Mouse (Mus musculus) heart, postnatal 14 days (tissue): ENCODE data around the gene Ltbp1. TPM values are rescaled to one million over a fixed set of nuclear protein-coding genes. Genes with fewer than 3 reads are reported as not detected.

Source experiments
- DNase-seq, 2 experiments: peaks; one replicate each; pipeline ENCODE4 v3.0.0; 2021 to 2022
- intact Hi-C: fragments of 180-260 bp; cut with DNase I; formaldehyde crosslinking; loops from one replicate; pipeline ENCODE4 v1.15.1; 2025
- total RNA-seq, 2 experiments: library from RNA; stranded (reverse); gene quantifications; 2 replicates each; pipeline ENCODE4 v1.2.3; 2021

The Ltbp1 gene
- total RNA-seq, 2 experiments from 2014 or later: 53.0 to 53.6 TPM

DNA sequence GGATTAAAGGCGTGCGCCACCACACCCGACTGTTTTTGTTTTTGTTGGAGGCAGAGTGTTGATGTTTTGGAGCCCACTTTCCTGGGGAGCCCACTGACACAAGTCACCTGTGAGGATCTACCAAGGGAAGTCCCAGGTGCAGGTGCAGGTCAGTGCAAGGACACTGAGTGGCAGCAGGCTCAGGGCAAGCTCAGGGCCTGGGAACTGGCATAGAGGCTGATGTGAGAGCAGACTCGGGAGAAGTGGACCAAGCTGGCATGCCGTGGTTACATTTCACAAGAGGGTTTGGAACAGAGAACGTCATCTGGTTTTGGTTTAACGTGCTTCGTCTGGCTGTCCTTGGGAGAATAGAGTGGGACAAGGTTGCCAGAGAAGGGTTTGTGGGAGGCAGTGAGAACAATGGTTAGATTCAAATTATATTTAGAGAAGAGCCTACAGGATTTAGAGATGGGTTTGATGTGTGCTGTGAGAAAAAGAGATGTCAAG lies 46.1 kb downstream of the Ltbp1 start:
- intact Hi-C loops: no loop called here
- DNase-seq: no peak

DNA sequence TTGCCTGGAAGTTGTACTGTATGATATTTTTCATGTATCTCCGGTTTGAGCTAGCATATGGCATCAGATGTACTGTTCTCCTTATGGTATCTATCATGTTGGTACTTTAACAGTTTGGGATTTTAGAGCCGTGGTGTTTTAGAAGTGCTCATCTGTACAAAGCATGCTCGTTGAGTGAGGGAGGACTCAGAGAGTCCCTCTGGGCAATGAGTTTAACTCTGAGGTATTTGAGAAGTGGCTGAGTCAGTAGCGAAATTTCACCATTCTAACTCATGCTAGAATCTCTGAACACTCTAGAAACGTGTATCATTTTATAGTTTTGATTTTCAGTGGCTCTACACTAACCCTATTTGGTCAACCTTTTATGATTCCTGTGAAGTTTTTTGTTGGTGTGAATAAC lies 49.9 kb downstream of the Ltbp1 start:
- intact Hi-C loops: no loop called here
- DNase-seq: no peak

DNA sequence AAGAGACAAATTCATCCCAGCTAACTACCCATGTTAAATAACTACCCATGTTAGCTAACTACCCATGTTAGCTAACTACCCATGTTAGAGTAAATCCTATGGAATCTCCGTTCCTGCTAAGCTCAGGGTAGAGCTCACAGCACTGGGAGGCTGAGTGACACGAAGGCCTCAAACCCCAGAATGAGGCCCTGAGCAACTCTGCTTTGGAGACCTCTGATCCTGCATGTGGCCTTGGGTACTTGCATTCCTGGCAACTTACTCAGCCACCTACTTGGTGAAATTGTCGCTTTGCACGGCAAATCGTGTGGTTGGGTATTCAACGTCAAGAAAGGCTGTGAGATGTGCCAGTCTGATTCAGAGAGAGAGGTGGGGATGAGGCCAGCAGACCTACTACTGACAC lies 50.6 kb downstream of the Ltbp1 start:
- no peak for DNase-seq

DNA sequence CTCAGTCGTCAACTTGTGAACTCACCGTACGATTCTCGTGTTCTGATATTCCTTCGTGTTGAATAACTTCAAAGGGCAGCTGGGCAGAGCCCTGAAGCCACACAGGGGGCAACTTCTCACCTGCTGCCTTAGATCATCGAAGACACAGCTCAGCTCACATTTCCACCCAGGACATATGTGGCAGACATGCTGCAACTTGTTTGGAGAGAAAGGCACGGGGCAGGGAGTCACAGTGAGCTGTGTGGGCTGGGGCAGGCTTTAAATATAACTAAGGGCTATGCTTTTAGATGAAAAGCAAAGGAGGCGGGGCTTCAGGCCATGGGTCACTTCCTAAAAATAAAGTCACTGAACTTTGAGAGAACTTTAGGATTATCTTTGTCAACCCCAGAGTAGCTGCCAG lies 51.3 kb downstream of the Ltbp1 start:
- intact Hi-C loops: no loop called here
- no peak for DNase-seq

More for the DNA sequence above, 50.6 kb downstream of the Ltbp1 start:
- intact Hi-C loops: no loop called here

DNA sequence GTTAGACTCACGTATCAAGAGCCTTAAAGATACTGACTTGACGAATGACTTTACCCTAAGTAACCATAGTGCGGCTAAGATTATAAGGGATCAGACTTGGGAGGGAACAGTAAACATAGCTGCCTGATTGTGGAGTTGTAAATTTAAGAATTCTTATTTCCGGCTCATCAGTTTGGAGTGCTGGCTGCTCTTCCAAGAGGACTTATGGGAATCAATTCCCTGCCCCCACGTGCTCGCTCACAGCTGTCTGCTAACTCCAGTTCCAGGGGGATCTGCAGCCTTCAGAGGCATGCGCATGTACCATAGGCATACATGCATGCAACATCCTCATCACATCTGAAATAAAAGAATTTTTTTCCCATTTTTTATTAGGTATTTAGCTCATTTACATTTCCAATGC lies 61.0 kb downstream of the Ltbp1 start:
- intact Hi-C loops: no loop called here
- no peak for DNase-seq

DNA sequence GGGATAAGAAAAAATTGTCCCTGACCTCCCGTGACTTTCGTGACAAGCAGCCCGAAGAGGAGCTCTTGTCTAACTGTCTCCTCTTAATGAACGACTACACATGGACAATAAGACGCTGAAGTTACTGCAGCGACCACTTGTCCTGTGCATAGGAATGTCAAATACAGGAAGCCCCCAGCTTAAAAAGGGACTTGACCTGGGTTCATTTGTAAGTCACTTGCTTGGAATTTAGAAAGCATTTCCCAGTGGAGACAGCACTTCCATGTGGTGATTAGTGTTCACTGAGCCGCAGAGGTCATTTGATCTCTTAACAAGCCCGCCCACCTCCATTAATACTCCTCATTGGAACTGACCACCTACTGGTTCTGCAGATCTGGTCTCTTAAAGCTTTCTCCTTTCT lies 61.9 kb downstream of the Ltbp1 start:
- intact Hi-C loops: no loop called here
- DNase-seq: no peak

DNA sequence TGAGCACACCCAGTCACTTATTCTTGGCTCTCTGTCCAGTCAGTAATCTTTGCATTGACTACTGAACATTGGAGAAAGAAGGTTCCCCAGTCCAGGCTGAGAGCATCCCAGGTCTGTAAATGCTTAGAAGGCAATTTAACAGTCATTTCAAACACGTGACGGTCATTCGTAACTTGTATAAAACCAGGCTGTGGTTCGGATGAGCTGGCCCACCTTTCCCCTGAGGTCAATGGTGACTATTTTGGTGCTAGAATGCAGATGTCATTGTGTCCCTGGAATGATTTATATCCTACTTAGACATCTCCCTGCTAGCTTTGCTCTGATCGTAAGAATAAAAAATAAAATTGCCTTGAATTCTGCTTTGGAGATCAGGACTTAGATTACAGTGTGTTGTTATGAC lies 63.9 kb downstream of the Ltbp1 start:
- no peak for DNase-seq
- intact Hi-C loops: no loop called here

DNA sequence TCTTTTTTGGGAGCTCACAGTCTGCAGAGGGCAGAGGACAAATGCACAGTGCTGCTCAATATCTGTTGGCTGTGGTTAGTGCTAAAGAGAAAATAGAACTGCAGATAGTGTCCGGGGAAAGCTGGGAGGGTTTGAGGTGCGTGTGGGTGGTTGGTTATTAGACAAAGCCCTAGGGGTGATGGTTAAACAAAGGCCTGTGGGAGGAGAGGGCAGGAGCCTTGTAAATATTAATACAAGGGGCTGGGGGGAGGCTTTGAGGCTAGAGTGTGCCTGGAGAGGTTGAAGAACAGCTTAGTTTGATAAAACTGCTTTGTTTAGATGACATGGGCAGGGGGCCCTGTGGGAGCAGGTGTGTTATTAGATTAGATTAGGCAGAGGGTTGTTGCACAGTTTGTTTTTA lies 65.8 kb downstream of the Ltbp1 start:
- intact Hi-C loops: no loop called here
- DNase-seq: no peak

DNA sequence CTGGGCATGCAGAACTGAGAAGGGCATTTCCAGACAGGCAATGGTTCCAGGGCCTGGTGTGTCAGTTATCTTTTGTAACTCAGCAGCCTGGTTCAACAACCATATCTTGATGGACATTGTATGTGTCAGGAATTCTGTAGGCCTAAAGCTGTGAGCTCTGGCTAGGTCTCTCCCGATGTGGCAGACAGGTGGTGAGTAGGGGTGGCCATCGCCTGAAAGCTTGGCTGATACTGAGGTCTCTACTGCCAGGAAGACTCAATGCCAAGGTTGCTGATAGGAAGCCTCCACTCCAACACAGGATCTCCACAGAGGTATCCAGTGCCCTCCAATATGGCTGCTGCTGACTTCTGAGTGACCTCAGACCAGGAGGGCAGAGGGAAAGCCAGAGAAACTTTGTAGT lies 66.4 kb downstream of the Ltbp1 start:
- peak; percentile 40 to 78 for DNase-seq
- intact Hi-C loops: no loop called here

DNA sequence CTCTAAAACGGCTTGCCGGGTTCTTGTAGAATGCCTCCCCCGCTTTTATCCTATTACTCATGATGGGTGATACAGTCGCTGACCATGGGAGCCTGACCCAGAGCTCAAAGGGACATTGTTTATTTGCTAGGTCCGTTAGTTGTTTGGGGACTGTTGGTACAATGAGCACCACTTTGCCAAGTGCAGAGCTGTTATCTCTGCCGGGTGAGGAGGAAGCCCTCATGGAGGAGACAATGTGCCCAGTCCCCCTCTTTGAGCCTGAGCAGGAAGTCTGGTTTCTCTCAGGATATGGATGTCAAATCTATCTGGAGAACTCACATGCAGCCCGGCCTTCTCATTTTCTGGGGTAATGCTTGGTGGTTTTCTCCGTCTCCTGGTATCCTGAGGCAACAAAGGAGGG lies 68.5 kb downstream of the Ltbp1 start:
- intact Hi-C loops: no loop called here
- peak in 1 of 2 experiments; percentile 36 for DNase-seq

DNA sequence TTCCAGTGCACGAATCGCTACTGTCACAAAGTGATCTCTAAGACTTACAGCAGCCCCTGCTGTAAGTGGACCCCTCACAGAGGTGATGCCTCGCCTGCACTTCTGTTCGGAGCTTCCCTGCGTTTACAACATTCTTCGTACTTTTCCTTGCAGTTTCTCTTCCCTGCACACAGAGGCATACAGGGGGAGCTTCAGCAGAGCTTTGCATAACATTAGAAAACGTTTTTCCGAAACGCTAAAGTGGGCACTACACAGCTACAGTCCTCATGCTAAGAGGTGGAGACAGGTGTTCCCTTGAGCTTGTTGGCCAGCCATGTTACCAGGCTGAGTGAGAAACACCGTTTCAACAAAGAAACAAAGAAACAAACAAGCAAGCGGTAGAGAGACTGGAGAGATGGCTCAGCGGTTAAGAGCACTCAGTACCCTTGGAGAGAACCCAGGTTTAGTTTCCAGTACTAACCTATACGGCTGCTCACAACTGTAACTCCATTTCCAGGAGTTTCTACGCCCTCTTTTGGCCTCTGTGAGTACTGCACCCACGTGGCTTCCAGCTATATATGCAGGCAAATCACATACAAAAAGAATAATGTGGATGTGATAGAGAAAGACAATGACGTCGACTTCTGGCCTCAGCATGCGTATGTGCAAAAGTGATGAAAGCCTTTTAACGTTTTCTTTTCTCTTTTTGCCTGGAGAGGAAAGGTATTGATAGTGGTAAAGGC lies 69.8 kb downstream of the Ltbp1 start:
- DNase-seq: peak in 1 of 2 experiments; percentile 59
- intact Hi-C loops: no loop called here

DNA sequence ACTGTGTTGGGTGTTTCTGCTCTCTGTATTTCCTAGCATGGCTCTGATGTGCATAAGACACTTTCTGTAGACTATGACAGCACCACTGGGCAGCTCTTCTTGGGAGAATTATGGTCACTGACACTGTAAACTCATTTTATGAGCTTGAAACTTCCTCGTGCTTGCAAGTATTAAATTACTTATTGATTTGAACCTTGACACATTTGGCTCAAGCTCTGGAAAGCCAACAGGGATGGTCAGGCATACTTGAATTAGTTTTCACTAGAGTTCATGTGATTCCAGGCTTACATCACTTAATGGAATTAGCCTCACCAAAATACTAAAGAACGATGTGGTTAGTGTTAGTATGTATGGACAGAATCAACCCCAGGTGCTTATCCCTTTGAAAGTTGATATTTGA lies 76.0 kb downstream of the Ltbp1 start:
- no peak for DNase-seq
- intact Hi-C loops: loop anchor here (10.0 kb wide), 2 partner anchors 347 to 453 kb away; no protein-coding TSS in a partner anchor

DNA sequence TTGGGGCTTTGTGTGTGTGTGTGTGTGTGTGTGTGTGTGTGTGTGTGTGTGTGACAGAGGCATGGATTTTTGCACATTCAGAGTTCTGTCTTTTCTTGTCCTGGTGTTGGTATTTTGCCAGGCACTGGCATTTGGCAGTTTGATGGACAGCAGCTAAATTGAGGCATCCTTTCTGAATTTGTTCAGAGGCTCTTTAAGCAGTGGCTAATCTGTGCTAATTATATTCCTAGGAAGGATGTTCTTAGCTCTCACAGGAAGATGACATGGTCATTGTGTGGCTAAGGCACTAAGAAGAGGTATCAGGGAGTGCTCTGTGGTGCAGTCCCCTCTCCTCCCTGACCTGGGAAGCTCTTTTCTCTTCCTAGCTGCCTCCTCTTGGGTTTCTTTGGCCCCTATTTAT lies 77.1 kb downstream of the Ltbp1 start:
- no peak for DNase-seq
- intact Hi-C loops: loop anchor here (10.0 kb wide), 2 partner anchors 348 to 452 kb away; no protein-coding TSS in a partner anchor

DNA sequence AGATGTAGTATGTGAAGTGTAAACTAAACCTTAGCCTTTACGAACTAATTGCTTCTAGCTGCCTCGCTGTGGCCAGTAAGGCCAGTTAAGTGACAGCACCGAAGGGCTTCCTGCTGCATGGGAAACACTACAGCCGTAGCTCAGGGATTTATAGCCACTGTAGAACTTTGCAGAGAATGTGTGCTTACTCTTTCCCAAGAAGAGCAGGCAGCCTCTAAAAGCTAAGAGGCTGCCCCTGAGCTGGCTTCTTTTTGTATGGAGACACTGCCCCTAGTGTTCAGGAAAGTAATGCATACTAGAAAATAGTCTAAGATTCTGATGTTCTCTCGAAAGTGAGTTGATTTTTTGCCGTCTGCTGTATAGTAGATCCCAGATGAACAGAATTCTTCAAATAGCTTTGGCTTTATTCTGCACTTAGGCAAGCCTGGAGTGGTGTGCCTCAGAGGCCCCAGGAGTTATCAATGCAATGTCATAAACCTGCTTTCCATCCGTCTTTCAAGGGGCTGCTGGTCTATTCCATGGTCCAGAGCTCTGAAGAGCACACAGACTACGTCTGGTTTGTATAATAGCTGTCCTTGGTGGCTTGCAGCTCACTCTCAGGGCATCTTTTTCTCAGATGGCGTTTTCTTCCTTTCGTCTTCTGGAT lies 82.1 kb downstream of the Ltbp1 start:
- DNase-seq: peak in 1 of 2 experiments; percentile 40
- intact Hi-C loops: loop anchor here (2.0 to 10.0 kb wide), 4 partner anchors 277 to 447 kb away; no protein-coding TSS in a partner anchor

DNA sequence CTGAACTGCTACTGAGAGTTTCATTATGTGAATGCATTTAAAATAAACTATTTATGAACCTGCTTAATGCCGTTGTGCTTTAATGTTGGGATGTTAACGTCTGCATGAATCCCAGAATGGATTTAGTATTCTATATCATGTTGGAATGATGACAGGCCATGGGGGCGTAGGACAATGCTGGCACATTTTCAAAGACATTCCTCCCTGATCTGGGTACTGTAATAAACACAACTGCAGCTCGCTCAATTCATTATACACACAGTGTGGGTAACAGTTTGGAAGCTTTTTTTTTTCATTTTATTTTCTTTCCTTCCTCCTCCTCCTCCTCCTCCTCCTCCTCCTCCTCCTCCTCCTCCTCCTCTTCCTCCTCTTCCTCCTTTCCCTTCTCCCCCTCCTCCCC lies 82.9 kb downstream of the Ltbp1 start:
- intact Hi-C loops: loop anchor here (5.0 to 10.0 kb wide), 3 partner anchors 284 to 447 kb away; no protein-coding TSS in a partner anchor
- DNase-seq: no peak

DNA sequence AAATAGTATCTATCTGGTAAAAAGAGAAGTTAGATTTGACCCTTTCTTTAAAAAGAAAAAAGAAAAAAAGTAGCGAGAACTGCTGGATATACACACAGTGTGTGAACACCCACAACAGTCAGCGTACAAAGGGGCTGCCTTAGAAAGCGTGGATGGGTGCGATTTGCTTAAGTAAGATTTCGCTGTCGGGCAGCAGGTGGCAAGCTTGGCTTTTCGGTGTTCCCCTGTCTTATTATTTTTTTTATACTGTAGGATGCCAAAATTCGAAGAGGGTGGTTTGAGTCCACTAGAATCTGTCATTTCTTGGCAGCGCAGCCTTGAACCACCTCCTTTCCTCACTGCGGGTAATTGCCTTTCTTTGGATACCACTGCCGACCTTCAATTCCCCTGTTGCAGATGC lies 83.4 kb downstream of the Ltbp1 start:
- peak in 1 of 2 experiments; percentile 42 for DNase-seq
- intact Hi-C loops: loop anchor here (5.0 to 10.0 kb wide), 3 partner anchors 284 to 446 kb away; no protein-coding TSS in a partner anchor

DNA sequence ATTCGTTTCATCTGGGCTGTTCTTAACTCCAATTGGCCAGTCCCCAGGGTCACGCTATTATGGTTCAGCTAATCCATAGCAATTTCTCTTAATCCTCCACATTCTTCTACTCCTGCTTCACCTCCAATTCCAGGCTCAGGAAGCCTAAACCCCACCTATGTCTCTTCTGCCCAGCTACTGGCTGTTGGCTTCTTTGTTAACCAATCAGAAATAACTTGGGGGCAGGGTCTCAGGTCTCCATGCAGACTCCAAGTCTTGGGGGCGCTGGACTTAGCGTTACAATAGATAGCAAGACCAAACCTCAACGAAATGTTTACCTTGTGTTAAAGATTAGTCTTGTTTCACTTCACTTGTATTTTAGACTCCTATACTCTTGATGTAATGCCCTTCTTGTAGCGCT lies 85.2 kb downstream of the Ltbp1 start:
- intact Hi-C loops: no loop called here
- DNase-seq: no peak

DNA sequence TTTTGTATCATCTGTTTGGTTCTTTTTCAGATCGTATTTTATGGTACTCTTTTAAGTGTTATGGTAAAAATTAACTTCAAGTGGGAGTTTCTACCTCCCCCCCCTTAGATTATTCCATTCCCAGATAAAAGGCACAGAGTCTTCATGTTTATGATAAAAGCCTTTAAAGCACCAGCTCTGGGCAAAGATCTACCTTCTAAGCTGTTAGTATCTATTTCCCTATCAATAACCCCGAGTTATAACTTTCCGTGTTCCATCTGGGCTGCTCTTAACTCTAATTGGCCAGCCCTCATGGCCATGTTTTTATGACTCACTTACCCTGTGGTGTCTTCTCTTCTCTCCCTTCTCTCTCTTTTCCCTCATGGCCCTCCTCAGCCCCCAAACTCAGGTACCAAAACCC lies 88.2 kb downstream of the Ltbp1 start:
- no peak for DNase-seq
- intact Hi-C loops: no loop called here

DNA sequence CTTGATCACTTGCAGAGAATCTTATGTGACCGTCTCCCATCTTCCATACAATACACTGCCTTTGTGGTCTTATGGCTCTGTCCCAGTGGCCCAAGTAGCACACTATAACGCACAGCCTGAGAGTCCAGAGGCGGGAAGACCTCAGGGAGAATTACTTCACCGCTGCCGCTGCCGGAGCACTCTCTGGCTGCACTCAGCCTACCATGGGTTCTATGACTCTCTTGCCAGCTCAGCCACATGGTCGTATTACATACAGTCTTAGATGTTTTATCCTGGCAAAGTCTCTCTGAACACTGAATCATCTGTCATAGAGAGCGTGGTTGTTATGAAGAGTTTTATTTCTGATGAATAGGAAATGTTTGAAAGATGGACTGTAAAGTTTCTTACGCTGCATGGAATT lies 89.2 kb downstream of the Ltbp1 start:
- no peak for DNase-seq
- intact Hi-C loops: no loop called here

DNA sequence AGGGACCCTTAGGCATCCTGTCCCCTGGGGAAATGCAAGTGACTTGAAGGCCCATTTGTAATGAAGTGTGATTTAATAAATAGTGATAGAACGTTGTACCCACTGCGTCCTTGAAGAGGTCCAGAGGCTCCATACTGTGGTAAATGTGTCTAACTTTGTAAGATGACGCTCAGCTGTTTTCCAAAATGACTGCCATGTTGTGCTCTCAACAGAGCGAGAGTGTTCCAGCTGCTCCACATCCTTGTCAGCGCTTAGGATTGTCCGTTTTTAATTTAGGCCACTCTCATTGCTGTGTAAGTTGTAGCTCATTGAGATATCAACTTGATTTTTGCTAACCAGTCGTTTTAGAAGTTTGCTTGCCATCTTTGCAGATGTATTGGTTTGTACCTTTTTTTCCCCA lies 91.4 kb downstream of the Ltbp1 start:
- DNase-seq: no peak
- intact Hi-C loops: no loop called here

DNA sequence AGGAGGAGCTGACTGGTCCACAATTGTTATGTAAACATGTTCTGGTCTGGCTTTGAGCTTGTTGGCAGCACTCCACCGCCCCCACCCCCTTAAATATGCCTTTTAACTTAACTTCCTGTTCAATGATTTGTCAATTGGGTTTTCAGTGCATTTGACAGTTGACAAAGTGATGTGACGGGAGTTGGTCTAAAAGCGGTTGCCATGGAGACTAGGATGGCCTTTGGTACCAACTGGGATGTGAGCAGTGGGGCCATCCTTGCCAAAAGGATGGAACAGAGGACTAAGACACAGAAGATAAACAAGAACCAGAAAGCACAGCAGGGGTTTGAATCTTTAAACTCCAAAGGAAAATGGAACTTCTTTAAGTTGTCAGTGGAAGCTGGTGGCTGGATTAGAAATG lies 92.0 kb downstream of the Ltbp1 start:
- intact Hi-C loops: no loop called here

DNA sequence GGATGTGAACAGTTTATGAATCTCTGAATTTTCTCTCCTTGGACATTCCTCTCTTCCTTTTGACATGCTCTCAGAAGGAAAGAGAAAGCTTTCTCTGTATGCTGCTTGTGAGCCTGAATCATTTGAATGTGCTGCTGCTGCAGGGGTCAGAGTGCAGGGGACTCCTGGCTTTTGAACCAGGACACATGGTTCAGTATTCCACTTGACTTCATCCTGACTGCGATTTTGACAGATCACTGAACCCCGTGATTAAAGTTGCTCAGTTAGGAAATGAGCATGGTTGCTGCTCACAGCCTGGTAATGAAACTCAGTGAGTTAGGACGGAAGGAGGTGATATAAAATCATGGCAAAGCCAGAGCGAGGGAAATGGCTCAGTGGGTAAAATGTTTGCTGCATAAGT lies 95.8 kb downstream of the Ltbp1 start:
- intact Hi-C loops: no loop called here
- DNase-seq: no peak

More for the DNA sequence above, 92.0 kb downstream of the Ltbp1 start:
- no peak for DNase-seq
